Comparison of ENCODE assay signal across 9 mouse cellular contexts in genomic region chr17:86496123-86496771, GRCm38 (mm10). TPM values are rescaled to one million over a fixed set of nuclear protein-coding genes. Genes with fewer than 3 reads are reported as not detected.
DNase-seq lines count a peak whose midpoint lies in the region; ATAC-seq lines count a peak whose summit lies in the region.
"Had no signal": no experiment of that assay in that cellular context is flagged by ENCODE, and none has a peak within 500 bp of the region (broad histone marks: within the 10 kb centered on the region; RNA-seq: fewer than 3 reads in every experiment).

No protein-coding gene starts in this region.

- no peak; the same call in 1 of the 2 replicates for ATAC-seq in cerebellum, adult (ENCODE audit: insufficient number of reproducible peaks, low FRiP score, low TSS enrichment)
- no peak for ATAC-seq in monocyte, adult 5-6 weeks (replicated peaks; ENCODE audit: insufficient number of reproducible peaks, low FRiP score, low TSS enrichment, poor library complexity, severe bottlenecking)

- DNase-seq in cerebellum, adult 8-10 months: peak; percentile 32
- peak; percentile 42 for DNase-seq in ovary, postnatal 14 days (ENCODE audit: low spot score)
- DNase-seq in ovary, postnatal 36 days (ENCODE audit: low spot score): no peak
- peak; percentile 13 for DNase-seq in embryo, embryonic 9.5 days (ENCODE audit: extremely low spot score)
- DNase-seq in layer of hippocampus, postnatal 10 days (ENCODE audit: low spot score in 2 of 2): peak; percentile 37 to 64
- DNase-seq in retina, embryonic 14.5 days (ENCODE audit: low spot score): peak; percentile 67

RNA-seq across cellular contexts. Expression of gene Gm10309, which starts 8.8 kb away (rescaled TPM):
- total RNA-seq in layer of hippocampus, postnatal 10 days (2021): not detected
- total RNA-seq in monocyte, adult 5-6 weeks (2017): not detected in 3 replicates
- total RNA-seq: neutrophil, adult 5-6 weeks had no signal
